Mouse (Mus musculus) testis, postnatal 14 days (tissue): ENCODE measurements around the gene Cdc37.
A peak's percentile ranks its signal among the peaks of the same experiment; 100 is the strongest.

Source experiments
- DNase-seq: peaks from one replicate; pipeline ENCODE4 v3.0.0; 2021; ENCODE audit warnings: low spot score

Cdc37 gene

GRCm38 (mm10) chr9:21135941-21136381, 13.8 kb downstream of the Cdc37 start:
- DNase-seq: no peak

GRCm38 (mm10) chr9:21135329-21135890, 14.4 kb downstream of the Cdc37 start:
- no peak for DNase-seq

- DNase-seq: no peak
Measured at GRCm38 (mm10) chr9:21134595-21135328, 15.0 kb downstream of the Cdc37 start.

GRCm38 (mm10) chr9:21133064-21133707, 16.6 kb downstream of the Cdc37 start:
- DNase-seq: no peak

GRCm38 (mm10) chr9:21132102-21132775, 17.5 kb downstream of the Cdc37 start:
- DNase-seq: no peak

GRCm38 (mm10) chr9:21131059-21131956, 18.5 kb downstream of the Cdc37 start, which contains the start of gene Tyk2:
TSS of gene Tyk2 (minus strand) at chr9:21131243.
- DNase-seq: peak; percentile 94

- no peak for DNase-seq
Measured at GRCm38 (mm10) chr9:21126259-21126627, 23.5 kb downstream of the Cdc37 start.

- no peak for DNase-seq
Measured at GRCm38 (mm10) chr9:21125502-21126258, 24.1 kb downstream of the Cdc37 start.

- DNase-seq: no peak
Measured at GRCm38 (mm10) chr9:21124837-21125236, 24.9 kb downstream of the Cdc37 start.

GRCm38 (mm10) chr9:21121483-21121882, 28.3 kb downstream of the Cdc37 start:
- DNase-seq: no peak

GRCm38 (mm10) chr9:21117073-21117472, 32.7 kb downstream of the Cdc37 start:
- DNase-seq: no peak

- DNase-seq: no peak
Measured at GRCm38 (mm10) chr9:21115105-21115504, 34.7 kb downstream of the Cdc37 start.

- DNase-seq: no peak
Measured at GRCm38 (mm10) chr9:21114190-21114589, 35.6 kb downstream of the Cdc37 start.

- DNase-seq: no peak
Measured at GRCm38 (mm10) chr9:21113751-21114150, 36.0 kb downstream of the Cdc37 start.

GRCm38 (mm10) chr9:21107607-21108237, 42.1 kb downstream of the Cdc37 start:
- DNase-seq: no peak

GRCm38 (mm10) chr9:21105760-21106564, 43.8 kb downstream of the Cdc37 start:
- DNase-seq: no peak

- no peak for DNase-seq
Measured at GRCm38 (mm10) chr9:21104814-21105213, 45.0 kb downstream of the Cdc37 start.

- DNase-seq: no peak
Measured at GRCm38 (mm10) chr9:21102076-21102475, 47.7 kb downstream of the Cdc37 start.

- no peak for DNase-seq
Measured at GRCm38 (mm10) chr9:21100447-21101161, 49.2 kb downstream of the Cdc37 start.
